Mouse (Mus musculus): ENCODE measurements around the gene Vac14.

Vac14 gene

DNA sequence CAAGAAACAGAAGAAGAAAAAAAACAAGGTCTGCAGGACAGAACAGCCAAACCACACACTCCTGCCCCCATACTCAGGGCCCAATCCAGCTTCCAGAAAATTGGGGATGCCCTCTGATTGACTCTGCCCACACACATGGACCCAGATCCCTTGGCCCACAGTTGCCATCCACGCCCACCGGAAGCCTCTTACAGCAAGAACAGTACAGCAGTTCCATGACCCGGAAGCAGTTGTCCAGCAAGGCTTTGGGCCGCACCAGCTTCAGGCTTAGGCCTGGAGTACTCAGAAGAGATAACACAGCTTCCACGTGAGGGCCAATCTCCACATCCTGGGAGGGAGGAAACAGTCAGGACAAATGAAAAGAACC lies 124.0 kb downstream of the Vac14 start:
- no peak for DNase-seq (ENCODE audit: inconsistent age in 2 of 2, low spot score in 1 of 2)

- DNase-seq (ENCODE audit: inconsistent age in 2 of 2, low spot score in 1 of 2): no peak
Observed at GRCm38 (mm10) chr8:110745162-110745561, 126.8 kb downstream of the Vac14 start.

- DNase-seq (ENCODE audit: inconsistent age in 2 of 2, low spot score in 1 of 2): no peak
Observed at GRCm38 (mm10) chr8:110746661-110747060, 128.3 kb downstream of the Vac14 start.

GRCm38 (mm10) chr8:110749500-110750170 lies 131.2 kb downstream of the Vac14 start:
- peak in 1 of 2 experiments; percentile 88 for DNase-seq (ENCODE audit: inconsistent age in 2 of 2, low spot score in 1 of 2)

- no peak for DNase-seq (ENCODE audit: inconsistent age in 2 of 2, low spot score in 1 of 2)
Observed at GRCm38 (mm10) chr8:110750269-110750668, 131.9 kb downstream of the Vac14 start.

DNA sequence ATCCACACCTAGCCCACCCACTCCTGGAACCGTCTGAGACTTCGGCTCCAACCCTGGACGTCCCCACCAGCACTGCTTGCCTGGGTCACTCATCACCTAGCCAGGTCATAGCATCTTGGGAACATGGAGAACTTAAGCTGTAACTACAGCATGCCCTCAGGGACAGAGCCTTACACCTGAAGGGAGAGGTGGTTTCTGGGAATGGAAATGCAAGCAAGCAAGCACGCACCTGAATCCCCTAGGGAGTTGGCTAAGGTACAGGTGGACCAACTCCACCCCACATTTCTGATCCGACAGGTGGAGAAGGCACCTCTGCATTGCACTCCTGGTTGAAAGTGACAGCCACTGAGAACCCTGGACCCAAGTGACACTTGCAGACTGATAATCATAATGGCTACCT lies 133.1 kb downstream of the Vac14 start:
- DNase-seq (ENCODE audit: inconsistent age in 2 of 2, low spot score in 1 of 2): no peak

DNA sequence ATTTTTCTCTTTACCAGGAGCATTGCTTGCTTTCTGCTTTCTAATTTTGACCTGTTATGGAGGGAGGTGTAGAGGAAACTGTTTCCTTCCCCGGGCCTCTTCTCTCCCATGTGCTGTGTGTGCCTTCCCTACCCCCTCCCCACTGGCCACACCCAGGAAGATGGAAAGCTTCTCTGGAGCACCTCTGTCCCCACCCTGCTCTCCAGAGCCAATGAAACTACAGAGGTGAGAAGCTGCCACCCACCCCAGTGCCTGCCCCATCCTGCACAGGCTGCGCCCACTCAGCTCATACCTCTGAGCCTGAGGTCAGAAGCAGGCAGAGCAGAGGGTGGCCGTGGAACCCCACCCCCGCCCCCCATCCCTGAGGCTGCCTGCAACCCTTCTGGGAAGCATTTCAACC lies 136.3 kb downstream of the Vac14 start:
- no peak for DNase-seq (ENCODE audit: inconsistent age in 2 of 2, low spot score in 1 of 2)

- DNase-seq (ENCODE audit: inconsistent age in 2 of 2, low spot score in 1 of 2): no peak
Observed at GRCm38 (mm10) chr8:110755511-110756170, 137.3 kb downstream of the Vac14 start.

DNA sequence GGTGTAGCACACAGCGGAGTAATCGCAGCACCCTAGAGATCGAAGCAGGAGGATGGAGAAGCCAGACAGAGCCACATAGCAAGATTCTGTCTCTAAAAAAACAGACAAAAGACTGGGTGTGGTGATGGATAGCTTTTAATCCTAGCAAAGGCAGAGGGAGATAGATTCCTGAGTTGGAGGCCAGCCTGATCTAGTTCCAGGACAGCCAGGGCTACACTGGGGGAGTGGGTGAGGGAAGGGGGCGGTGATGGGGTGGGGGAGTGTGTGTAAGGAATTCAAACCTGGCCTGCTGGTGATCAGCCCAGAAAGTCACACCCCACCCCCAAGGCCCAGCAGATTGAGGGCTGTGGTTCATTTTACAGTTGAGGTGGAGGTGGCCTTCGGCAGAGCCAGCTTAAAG lies 137.8 kb downstream of the Vac14 start:
- DNase-seq (ENCODE audit: inconsistent age in 2 of 2, low spot score in 1 of 2): no peak

DNA sequence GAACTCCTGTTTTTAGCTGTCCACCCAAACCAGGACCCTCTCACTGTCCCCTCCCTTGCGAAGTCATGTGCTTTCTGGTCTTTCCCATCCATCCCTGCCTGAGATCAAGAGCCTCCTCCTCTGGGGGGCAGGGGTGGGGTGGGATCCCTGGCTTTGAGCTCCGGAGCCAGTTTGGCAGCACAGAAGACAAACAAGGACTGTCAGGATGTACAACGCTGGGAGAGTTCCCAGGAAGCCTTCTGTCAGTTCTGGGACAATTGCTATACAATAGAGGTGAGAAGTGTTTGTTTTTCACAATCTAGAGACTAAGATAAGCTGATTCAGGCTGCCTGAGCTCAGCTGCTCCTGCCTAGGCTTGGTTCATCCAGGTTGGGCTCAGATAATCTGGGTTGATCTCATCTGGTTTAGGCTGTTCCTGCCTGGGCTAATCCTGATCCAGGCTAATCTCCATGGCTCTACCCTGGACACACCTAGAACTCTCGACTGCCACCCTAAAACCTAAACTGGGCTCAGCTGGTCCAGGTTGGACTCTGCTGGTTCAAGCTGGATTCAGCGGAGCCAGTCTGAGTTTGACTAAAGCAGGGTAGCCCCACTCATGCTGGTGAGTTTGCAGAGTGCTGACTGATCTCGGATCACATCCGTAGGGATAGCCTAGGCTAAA lies 142.0 kb downstream of the Vac14 start:
- DNase-seq (ENCODE audit: inconsistent age in 2 of 2, low spot score in 1 of 2): peak in 1 of 2 experiments; percentile 47

DNA sequence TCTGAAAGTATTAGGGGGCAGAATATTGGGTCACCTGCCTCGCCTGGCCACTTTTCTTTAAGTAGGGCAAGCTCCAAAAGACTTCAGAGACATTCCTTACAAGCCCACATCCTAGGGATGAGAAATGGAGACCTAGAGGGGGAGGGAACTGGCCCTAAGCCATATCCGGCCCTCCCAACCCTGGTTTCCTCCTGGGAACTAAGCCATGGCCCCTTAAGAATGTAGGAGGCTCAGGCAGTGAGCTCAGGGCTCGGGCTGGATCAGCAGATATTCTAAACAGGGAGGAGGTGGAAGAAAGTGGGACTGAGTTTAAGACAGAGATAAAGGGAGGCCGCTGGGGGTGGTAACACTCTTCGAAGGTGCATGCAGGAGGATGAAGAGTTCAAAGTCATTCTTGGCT lies 142.8 kb downstream of the Vac14 start:
- peak; percentile 62 to 79 for DNase-seq (ENCODE audit: inconsistent age in 2 of 2, low spot score in 1 of 2)

GRCm38 (mm10) chr8:110761988-110762387 lies 143.6 kb downstream of the Vac14 start:
- DNase-seq (ENCODE audit: inconsistent age in 2 of 2, low spot score in 1 of 2): peak in 1 of 2 experiments; percentile 58

GRCm38 (mm10) chr8:110764671-110765070 lies 146.3 kb downstream of the Vac14 start:
- DNase-seq (ENCODE audit: inconsistent age in 2 of 2, low spot score in 1 of 2): no peak

DNA sequence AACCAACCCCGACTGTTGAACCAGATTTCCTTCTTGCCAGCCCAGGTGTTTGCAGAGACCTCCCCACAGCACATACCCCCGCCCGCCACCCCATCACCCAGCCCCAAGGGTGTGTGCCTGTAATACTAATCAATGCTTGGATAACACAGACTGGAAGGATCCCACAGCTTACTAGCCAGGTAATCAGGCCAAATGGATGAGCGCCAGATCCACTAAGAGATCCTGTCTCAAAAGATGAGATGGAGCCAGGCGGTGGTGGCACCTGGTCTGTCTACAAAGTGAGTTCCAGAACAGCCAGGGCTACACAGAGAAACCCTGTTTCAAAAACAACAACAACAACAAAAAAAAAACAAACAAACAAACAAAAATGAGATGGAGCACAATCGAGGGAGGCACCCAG lies 148.9 kb downstream of the Vac14 start:
- DNase-seq (ENCODE audit: inconsistent age in 2 of 2, low spot score in 1 of 2): no peak

All from adrenal gland, adult (tissue).